ENCODE assay signal across 10 mouse cellular contexts in genomic region chr2:32437612-32438166, GRCm38 (mm10). TPM values are rescaled to one million over a fixed set of nuclear protein-coding genes. Genes with fewer than 3 reads are reported as not detected.
DNase-seq lines count a peak whose midpoint lies in the region; ATAC-seq lines count a peak whose summit lies in the region.
"Had no signal": no experiment of that assay in that cellular context is flagged by ENCODE, and none has a peak within 500 bp of the region (broad histone marks: within the 10 kb centered on the region; RNA-seq: fewer than 3 reads in every experiment).

No protein-coding gene starts in this region.

- DNase-seq in kidney, adult 11 months = no peak
- DNase-seq in embryonic facial prominence, embryonic 10.5 days (ENCODE audit: low spot score) = no peak
- DNase-seq in hindbrain, embryonic 10.5 days (ENCODE audit: low spot score) = no peak
- DNase-seq in natural killer cell, adult 2 months (ENCODE audit: low spot score in 2 of 2) = no peak
- no peak for DNase-seq in cerebellum, postnatal 10 days
- DNase-seq: cerebellum, postnatal 25 days; gastrocnemius, postnatal 14 days had no signal

- no peaks in the 10 kb centered on the region for H3K27me3 ChIP-seq in kidney, embryonic 14.5 days (ENCODE audit: control insufficient read depth, insufficient read depth, low read length)
- no peaks in the 10 kb centered on the region for H3K27me3 ChIP-seq in embryonic facial prominence, embryonic 10.5 days (replicated peaks; ENCODE audit: low read depth, poor library complexity, severe bottlenecking)
- H3K27me3 ChIP-seq in hindbrain, embryonic 10.5 days (ENCODE audit: insufficient read depth, poor library complexity, severe bottlenecking) = no peaks in the 10 kb centered on the region
- no peaks in the 10 kb centered on the region for H3K27me3 ChIP-seq in midbrain, embryonic 13.5 days

- ATAC-seq in kidney, embryonic 14.5 days (ENCODE audit: low FRiP score, low TSS enrichment) = no peak
- no peak for ATAC-seq in midbrain, embryonic 13.5 days
- ATAC-seq in inflammation-experienced regulatory T-cells, adult 6 months = no peak

- no peak overlapping the region for H3K4me3 ChIP-seq in kidney, embryonic 14.5 days (ENCODE audit: low read length)
- no peak overlapping the region for H3K4me3 ChIP-seq in embryonic facial prominence, embryonic 10.5 days
- no peak overlapping the region for H3K4me3 ChIP-seq in hindbrain, embryonic 10.5 days
- H3K4me3 ChIP-seq in midbrain, embryonic 13.5 days (replicated peaks) = no peak overlapping the region

- 56% methylated on average over 2 of the region's 2 CpGs for WGBS in kidney, embryonic 14.5 days
- WGBS in embryonic facial prominence, embryonic 10.5 days = 82% methylated on average over 2 of the region's 2 CpGs
- 65% methylated on average over 2 of the region's 2 CpGs for WGBS in hindbrain, embryonic 10.5 days
- 52% methylated on average over 2 of the region's 2 CpGs for WGBS in midbrain, embryonic 13.5 days

- H3K9me3 ChIP-seq in kidney, embryonic 14.5 days (ENCODE audit: control insufficient read depth, low read length) = no peaks in the 10 kb centered on the region
- no peaks in the 10 kb centered on the region for H3K9me3 ChIP-seq in embryonic facial prominence, embryonic 10.5 days
- no peaks in the 10 kb centered on the region for H3K9me3 ChIP-seq in hindbrain, embryonic 10.5 days
- no peaks in the 10 kb centered on the region for H3K9me3 ChIP-seq in midbrain, embryonic 13.5 days

- H3K4me2 ChIP-seq in kidney, embryonic 14.5 days (replicated peaks; ENCODE audit: low read depth, low read length) = no peak overlapping the region
- H3K4me2 ChIP-seq in midbrain, embryonic 13.5 days (replicated peaks) = no peak overlapping the region

- H3K27ac ChIP-seq in kidney, embryonic 14.5 days (ENCODE audit: low read depth, low read length) = peak overlapping the region; percentile 53
- peak overlapping the region; percentile 44; the same call in 1 of the 2 replicates for H3K27ac ChIP-seq in embryonic facial prominence, embryonic 10.5 days (replicated peaks)
- H3K27ac ChIP-seq in hindbrain, embryonic 10.5 days = peak overlapping the region; percentile 75
- peak overlapping the region; percentile 59; the same call in 1 of the 2 replicates for H3K27ac ChIP-seq in midbrain, embryonic 13.5 days

- peaks cover 18% of the 10 kb centered on the region for H3K4me1 ChIP-seq in kidney, embryonic 14.5 days (ENCODE audit: control insufficient read depth, insufficient read depth, low read length)
- peaks cover 39% of the 10 kb centered on the region for H3K4me1 ChIP-seq in embryonic facial prominence, embryonic 10.5 days
- peaks cover 42% of the 10 kb centered on the region for H3K4me1 ChIP-seq in hindbrain, embryonic 10.5 days (replicated peaks)
- peaks cover 37% of the 10 kb centered on the region for H3K4me1 ChIP-seq in midbrain, embryonic 13.5 days (replicated peaks)

- no peak overlapping the region for H3K9ac ChIP-seq in kidney, embryonic 14.5 days (ENCODE audit: low read depth, low read length)
- H3K9ac ChIP-seq in midbrain, embryonic 13.5 days (replicated peaks) = 0 out of 2 replicates have a peak overlapping the region, but pooled peaks have one; percentile 41

- no peaks in the 10 kb centered on the region for H3K36me3 ChIP-seq in kidney, embryonic 14.5 days (ENCODE audit: control insufficient read depth, insufficient read depth, low read length)
- no peaks in the 10 kb centered on the region for H3K36me3 ChIP-seq in embryonic facial prominence, embryonic 10.5 days (replicated peaks)
- no peaks in the 10 kb centered on the region for H3K36me3 ChIP-seq in hindbrain, embryonic 10.5 days
- H3K36me3 ChIP-seq in midbrain, embryonic 13.5 days = no peaks in the 10 kb centered on the region

RNA-seq across cellular contexts. Expression of gene Naif1, which starts 12.6 kb away (rescaled TPM):
- 6.4 and 6.8 TPM in 2 replicates for polyA plus RNA-seq in kidney, embryonic 14.5 days (2014; fragmentation: Nextera tagmentation; extraction: Ambion mirVana)
- polyA plus RNA-seq in embryonic facial prominence, embryonic 10.5 days (2016; fragmentation: Nextera tagmentation; extraction: Ambion mirVana) = 6.4 and 6.8 TPM in 2 replicates
- polyA plus RNA-seq in hindbrain, embryonic 10.5 days (2016; fragmentation: Nextera tagmentation; extraction: Ambion mirVana) = 6.0 and 6.4 TPM in 2 replicates
- polyA plus RNA-seq in midbrain, embryonic 13.5 days (2015; fragmentation: Nextera tagmentation; extraction: Ambion mirVana) = 5.1 and 6.1 TPM in 2 replicates
- polyA plus RNA-seq in inflammation-experienced regulatory T-cells, adult 6 months (2017; shearing (Covaris generic)) = 1 to 10 TPM; 4.6 to 6.0 (median 4.8) TPM

RNA-seq across cellular contexts. Expression of gene Slc25a25, which starts 13.6 kb away (rescaled TPM):
- 10.7 and 14.8 TPM in 2 replicates for polyA plus RNA-seq in kidney, embryonic 14.5 days (2014; fragmentation: Nextera tagmentation; extraction: Ambion mirVana)
- polyA plus RNA-seq in embryonic facial prominence, embryonic 10.5 days (2016; fragmentation: Nextera tagmentation; extraction: Ambion mirVana) = 29.8 and 31.8 TPM in 2 replicates
- 28.8 and 34.4 TPM in 2 replicates for polyA plus RNA-seq in hindbrain, embryonic 10.5 days (2016; fragmentation: Nextera tagmentation; extraction: Ambion mirVana)
- polyA plus RNA-seq in midbrain, embryonic 13.5 days (2015; fragmentation: Nextera tagmentation; extraction: Ambion mirVana) = 45.4 and 50.1 TPM in 2 replicates
- 1 to 10 TPM; 2.2 to 4.4 (median 4.3) TPM for polyA plus RNA-seq in inflammation-experienced regulatory T-cells, adult 6 months (2017; shearing (Covaris generic))

RNA-seq across cellular contexts. Expression of gene Ptges2, which starts 42.0 kb away (rescaled TPM):
- polyA plus RNA-seq in kidney, embryonic 14.5 days (2014; fragmentation: Nextera tagmentation; extraction: Ambion mirVana) = 32.2 and 36.4 TPM in 2 replicates
- 32.2 and 32.5 TPM in 2 replicates for polyA plus RNA-seq in embryonic facial prominence, embryonic 10.5 days (2016; fragmentation: Nextera tagmentation; extraction: Ambion mirVana)
- 26.3 and 32.3 TPM in 2 replicates for polyA plus RNA-seq in hindbrain, embryonic 10.5 days (2016; fragmentation: Nextera tagmentation; extraction: Ambion mirVana)
- polyA plus RNA-seq in midbrain, embryonic 13.5 days (2015; fragmentation: Nextera tagmentation; extraction: Ambion mirVana) = 35.5 and 37.6 TPM in 2 replicates
- under 1 TPM; 0.32 to 0.63 (median 0.44) TPM for polyA plus RNA-seq in inflammation-experienced regulatory T-cells, adult 6 months (2017; shearing (Covaris generic))

RNA-seq across cellular contexts. Expression of gene Lcn2, which starts 49.6 kb away (rescaled TPM):
- 1.6 and 1.7 TPM in 2 replicates for polyA plus RNA-seq in kidney, embryonic 14.5 days (2014; fragmentation: Nextera tagmentation; extraction: Ambion mirVana)
- not detected in 2 replicates for polyA plus RNA-seq in embryonic facial prominence, embryonic 10.5 days (2016; fragmentation: Nextera tagmentation; extraction: Ambion mirVana)
- not detected in 2 replicates for polyA plus RNA-seq in hindbrain, embryonic 10.5 days (2016; fragmentation: Nextera tagmentation; extraction: Ambion mirVana)
- 0.35 and 0.37 TPM in 2 replicates for polyA plus RNA-seq in midbrain, embryonic 13.5 days (2015; fragmentation: Nextera tagmentation; extraction: Ambion mirVana)
- polyA plus RNA-seq in inflammation-experienced regulatory T-cells, adult 6 months (2017; shearing (Covaris generic)) = under 1 TPM in 1 of 3 experiments, not detected in 2; 0.93 TPM

RNA-seq across cellular contexts. Expression of gene 1110008P14Rik, which starts 56.0 kb away (rescaled TPM):
- 50.1 and 52.0 TPM in 2 replicates for polyA plus RNA-seq in kidney, embryonic 14.5 days (2014; fragmentation: Nextera tagmentation; extraction: Ambion mirVana)
- polyA plus RNA-seq in embryonic facial prominence, embryonic 10.5 days (2016; fragmentation: Nextera tagmentation; extraction: Ambion mirVana) = 35.0 and 39.3 TPM in 2 replicates
- 41.4 and 66.7 TPM in 2 replicates for polyA plus RNA-seq in hindbrain, embryonic 10.5 days (2016; fragmentation: Nextera tagmentation; extraction: Ambion mirVana)
- 74.7 and 77.5 TPM in 2 replicates for polyA plus RNA-seq in midbrain, embryonic 13.5 days (2015; fragmentation: Nextera tagmentation; extraction: Ambion mirVana)
- polyA plus RNA-seq in inflammation-experienced regulatory T-cells, adult 6 months (2017; shearing (Covaris generic)) = 10 to 100 TPM; 43.1 to 73.3 (median 57.4) TPM

Comparison
In these comparisons a context has a peak if more than half of its experiments do, and no peak if none do; other contexts are left out.
1. RNA of gene Ptges2, which starts 42.0 kb away (polyA plus RNA-seq): 35.5 to 37.6 TPM in midbrain, embryonic 13.5 days, 32.2 to 32.5 TPM in embryonic facial prominence, embryonic 10.5 days, 26.3 to 32.3 TPM in hindbrain, embryonic 10.5 days and 32.2 to 36.4 TPM in kidney, embryonic 14.5 days; 0.32 to 0.63 TPM in inflammation-experienced regulatory T-cells, adult 6 months; every median in the first group is over 10 times any median in the second.
2. Peak in every context shown above with its lines, with median percentiles within 50 percentile points of each other: H3K27ac ChIP-seq.